Mouse (Mus musculus) heart, adult 2 months (tissue): ENCODE results near the gene Nsg2.

ENCODE experiments used
- CTCF ChIP-seq: fragments of 200-600 bp; IDR thresholded peaks from 2 replicates; pipeline ENCODE4 v1.8.1; 2022; ENCODE audit warnings: antibody characterized with exemption, mild to moderate bottlenecking, moderate library complexity
- EP300 ChIP-seq: fragments of 200-500 bp; IDR thresholded peaks from 2 replicates; pipeline ENCODE4 v1.6.1; 2011; ENCODE audit warnings: low read depth, low read length, control low read depth; ENCODE audit not compliant: insufficient read depth
- POLR2A ChIP-seq: fragments of 200-500 bp; IDR thresholded peaks from 2 replicates; pipeline ENCODE4 v1.6.1; 2011; ENCODE audit warnings: mild to moderate bottlenecking, low read depth, low read length, control low read depth; ENCODE audit not compliant: insufficient read depth

GRCm38 (mm10) chr11:32027474-32028342 is 27.4 kb downstream of the Nsg2 start:
- TF ChIP-seq POLR2A (no peak), EP300 (no peak), CTCF (no peak)
